Mouse (Mus musculus) testis, postnatal 10 days (tissue): ENCODE measurements at regions not wholly inside any gene's neighbourhood (a gene's known extent, or its start where the extent isn't known, plus 50 kb on each side); places are given as distances from the start of the nearest gene placed in this dataset.

Experiments
- DNase-seq: peaks from one replicate; pipeline ENCODE4 v3.0.0; 2021; ENCODE audit warnings: low spot score

- no peak for DNase-seq
These were observed 108.8 kb upstream of the Tgfbr2 start for GRCm38 (mm10) chr9:116283790-116284526.

GRCm38 (mm10) chr9:116281654-116282053 is 106.5 kb upstream of the Tgfbr2 start:
- no peak for DNase-seq

GRCm38 (mm10) chr9:116280146-116280545 is 105.0 kb upstream of the Tgfbr2 start:
- no peak for DNase-seq

- DNase-seq = no peak
These were observed 103.7 kb upstream of the Tgfbr2 start for GRCm38 (mm10) chr9:116278862-116279261.

GRCm38 (mm10) chr9:116277736-116278135 is 102.6 kb upstream of the Tgfbr2 start:
- no peak for DNase-seq

- DNase-seq = no peak
These were observed 101.0 kb upstream of the Tgfbr2 start for GRCm38 (mm10) chr9:116276141-116276540.

- DNase-seq = no peak
These were observed 97.3 kb upstream of the Tgfbr2 start for GRCm38 (mm10) chr9:116272446-116272845.

GRCm38 (mm10) chr9:116270417-116270828 is 95.3 kb upstream of the Tgfbr2 start:
- no peak for DNase-seq

- no peak for DNase-seq
These were observed 92.3 kb upstream of the Tgfbr2 start for GRCm38 (mm10) chr9:116267411-116267810.

- DNase-seq = no peak
These were observed 88.7 kb upstream of the Tgfbr2 start for GRCm38 (mm10) chr9:116263833-116264232.

GRCm38 (mm10) chr9:116259569-116259968 is 84.4 kb upstream of the Tgfbr2 start:
- DNase-seq = no peak

- no peak for DNase-seq
These were observed 78.4 kb upstream of the Tgfbr2 start for GRCm38 (mm10) chr9:116253546-116253945.

GRCm38 (mm10) chr9:116252788-116253187 is 77.6 kb upstream of the Tgfbr2 start:
- DNase-seq = no peak

- DNase-seq = no peak
These were observed 74.6 kb upstream of the Tgfbr2 start for GRCm38 (mm10) chr9:116249791-116250190.

GRCm38 (mm10) chr9:116245136-116245535 is 70.0 kb upstream of the Tgfbr2 start:
- no peak for DNase-seq

GRCm38 (mm10) chr9:116244619-116244899 is 69.4 kb upstream of the Tgfbr2 start:
- DNase-seq = no peak

GRCm38 (mm10) chr9:116243775-116244618 is 68.8 kb upstream of the Tgfbr2 start:
- DNase-seq = no peak

- DNase-seq = no peak
These were observed 66.9 kb upstream of the Tgfbr2 start for GRCm38 (mm10) chr9:116241933-116242526.

GRCm38 (mm10) chr9:116241290-116241689 is 66.1 kb upstream of the Tgfbr2 start:
- no peak for DNase-seq

GRCm38 (mm10) chr9:116236836-116237235 is 61.7 kb upstream of the Tgfbr2 start:
- no peak for DNase-seq

GRCm38 (mm10) chr9:116234170-116234569 is 59.0 kb upstream of the Tgfbr2 start:
- no peak for DNase-seq

GRCm38 (mm10) chr9:116232386-116232785 is 57.2 kb upstream of the Tgfbr2 start:
- no peak for DNase-seq
